Mouse (Mus musculus) retina, postnatal 1 day (tissue): ENCODE results near the gene Ncl.
A peak's percentile ranks its signal among the peaks of the same experiment; 100 is the strongest.
"Not testable (repeated sequence)": the region's sequence is repeated elsewhere in the genome, so short reads cannot be mapped to it uniquely, and the experiment has no call there.

Experiments
- DNase-seq: peaks from one replicate; pipeline ENCODE4 v3.0.0-alpha.2; 2012

The Ncl gene

GRCm38 (mm10) chr1:86358229-86358905 is 833 bp downstream of the Ncl start:
- no peak for DNase-seq

GRCm38 (mm10) chr1:86354186-86354585 is 5.0 kb downstream of the Ncl start:
- DNase-seq = no peak

- no peak for DNase-seq
These were observed 8.6 kb downstream of the Ncl start for GRCm38 (mm10) chr1:86350576-86350975.

GRCm38 (mm10) chr1:86349696-86350095 is 9.5 kb downstream of the Ncl start:
- no peak for DNase-seq

- no peak for DNase-seq
These were observed 10.0 kb downstream of the Ncl start for GRCm38 (mm10) chr1:86349201-86349600.

GRCm38 (mm10) chr1:86348801-86349200 is 10.4 kb downstream of the Ncl start:
- DNase-seq = no peak

- no peak for DNase-seq
These were observed 11.1 kb downstream of the Ncl start for GRCm38 (mm10) chr1:86348083-86348482.

- no peak for DNase-seq
These were observed 11.5 kb downstream of the Ncl start for GRCm38 (mm10) chr1:86347716-86348045.

- no peak for DNase-seq
These were observed 12.1 kb downstream of the Ncl start for GRCm38 (mm10) chr1:86346851-86347715.

- DNase-seq = no peak
These were observed 13.2 kb downstream of the Ncl start for GRCm38 (mm10) chr1:86345956-86346355.

- DNase-seq = no peak
These were observed 14.1 kb downstream of the Ncl start for GRCm38 (mm10) chr1:86345069-86345468.

- DNase-seq = no peak
These were observed 15.0 kb downstream of the Ncl start for GRCm38 (mm10) chr1:86343969-86344861.

GRCm38 (mm10) chr1:86343087-86343645 is 16.0 kb downstream of the Ncl start:
- no peak for DNase-seq

GRCm38 (mm10) chr1:86342371-86342770 is 16.8 kb downstream of the Ncl start:
- DNase-seq = no peak

- not testable (repeated sequence) for DNase-seq
These were observed 18.1 kb downstream of the Ncl start for GRCm38 (mm10) chr1:86341096-86341495.

- DNase-seq = peak; percentile 87
These were observed 19.9 kb downstream of the Ncl start for GRCm38 (mm10) chr1:86339156-86339812.

- no peak for DNase-seq
These were observed 22.9 kb downstream of the Ncl start for GRCm38 (mm10) chr1:86336330-86336729.

- no peak for DNase-seq
These were observed 38.3 kb downstream of the Ncl start for GRCm38 (mm10) chr1:86320822-86321413.

GRCm38 (mm10) chr1:86313772-86314125 is 45.5 kb downstream of the Ncl start:
- peak; percentile 45 for DNase-seq

- no peak for DNase-seq
These were observed 46.0 kb downstream of the Ncl start for GRCm38 (mm10) chr1:86313096-86313771.

GRCm38 (mm10) chr1:86312269-86312668 is 46.9 kb downstream of the Ncl start:
- no peak for DNase-seq
